Mouse (Mus musculus): Measurements from ENCODE around the gene Pde4d. TPM values are rescaled to one million over a fixed set of nuclear protein-coding genes. Genes with fewer than 3 reads are reported as not detected.

Pde4d gene
- total RNA-seq, 2 experiments from 2014 or later = 108 to 120 TPM

DNA sequence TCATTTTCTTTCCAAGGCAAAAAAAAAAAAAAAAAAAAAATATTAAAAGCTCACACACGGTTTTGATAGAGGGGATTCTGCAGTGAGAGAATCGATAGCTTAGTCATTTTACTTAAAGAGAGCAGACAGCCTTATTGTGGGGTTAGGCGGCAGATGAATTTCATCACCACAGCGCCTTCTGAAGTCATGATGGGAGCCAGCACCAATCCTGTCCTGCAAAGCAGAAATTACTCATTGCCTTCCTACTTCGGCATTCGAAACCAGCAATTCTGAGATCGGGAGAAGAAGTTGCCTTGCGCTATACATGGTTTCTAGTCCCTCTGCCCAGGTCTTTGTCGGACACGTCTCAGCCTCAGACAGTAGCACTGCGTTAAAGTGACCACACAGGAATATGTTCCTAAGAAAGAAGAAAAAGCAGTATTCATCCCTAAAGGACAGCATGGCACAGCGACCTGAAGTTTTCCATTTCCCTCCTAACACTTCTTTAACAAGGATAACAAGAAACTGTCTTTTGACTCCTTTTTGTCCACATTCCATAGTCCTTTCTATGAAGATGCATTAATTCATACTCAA lies 991.7 kb downstream of the Pde4d start:
- intact Hi-C loops (cut with DNase I) = loop anchor here (5.0 kb wide), 2 partner anchors 106 to 166 kb away; no protein-coding TSS in a partner anchor

DNA sequence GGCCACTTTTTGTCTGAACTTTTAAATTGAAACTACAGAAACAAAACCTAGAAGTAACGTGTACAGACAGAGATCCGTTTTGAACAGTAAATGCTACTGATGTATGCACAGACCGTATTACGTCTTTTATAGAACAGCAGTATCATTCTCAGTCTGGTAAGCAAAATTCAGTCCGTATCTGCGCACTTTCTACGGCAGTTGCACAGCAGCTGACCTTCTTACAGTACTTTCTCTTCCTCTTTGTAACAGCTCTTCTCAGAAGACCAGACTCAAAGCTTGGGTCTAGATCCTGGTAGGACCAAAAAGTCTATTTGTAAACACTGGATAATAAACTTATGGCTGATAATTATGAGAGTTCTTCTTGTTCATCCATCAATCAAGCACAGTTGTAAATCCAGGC lies 996.4 kb downstream of the Pde4d start:
- no peak for DNase-seq (ENCODE audit: extremely low spot score in 1 of 2, low spot score in 2 of 2)
- intact Hi-C loops (cut with DNase I) = no loop called here

More for the DNA sequence above, 991.7 kb downstream of the Pde4d start:
- DNase-seq (ENCODE audit: extremely low spot score in 1 of 2, low spot score in 2 of 2) = peak in 1 of 2 experiments; percentile 21

DNA sequence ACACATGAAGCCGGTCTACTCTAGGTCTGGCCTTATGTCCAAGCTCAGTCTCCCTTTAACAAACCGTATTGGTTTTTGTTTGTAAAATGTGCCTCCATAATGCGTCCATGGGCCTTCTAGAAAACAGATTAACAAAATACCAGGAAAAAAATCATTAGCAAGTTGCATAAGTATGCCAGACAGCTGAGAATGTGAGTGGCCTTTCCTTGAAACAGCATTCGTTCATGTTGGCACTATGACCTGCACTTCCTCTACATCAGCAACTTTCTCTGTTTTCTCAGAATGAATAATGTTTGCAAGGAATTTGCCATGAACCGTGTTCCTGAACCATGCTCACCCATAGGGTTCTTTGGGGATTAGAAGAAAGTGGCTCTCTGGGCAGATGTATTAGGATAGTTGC lies 998.4 kb downstream of the Pde4d start:
- DNase-seq (ENCODE audit: extremely low spot score in 1 of 2, low spot score in 2 of 2) = no peak
- intact Hi-C loops (cut with DNase I) = no loop called here

DNA sequence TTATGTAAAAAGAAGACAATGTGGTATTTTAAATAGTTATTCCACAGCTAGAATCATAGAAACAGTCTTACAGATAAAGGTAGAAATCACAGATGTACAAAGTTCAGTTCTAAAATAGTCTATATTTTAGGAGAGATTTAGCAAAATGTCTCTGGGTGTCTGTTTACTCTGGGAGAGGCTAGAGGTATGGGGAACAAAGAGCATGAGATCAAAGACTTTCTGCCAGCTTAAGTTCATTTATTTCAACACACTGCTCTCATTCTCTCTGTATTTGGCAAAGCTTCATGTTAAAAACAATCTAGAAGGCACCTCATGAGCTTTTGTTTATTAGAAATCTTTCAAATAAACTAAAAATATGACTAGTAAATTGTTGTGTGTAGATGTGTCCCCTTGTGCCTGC lies 1024.6 kb downstream of the Pde4d start:
- no peak for DNase-seq (ENCODE audit: extremely low spot score in 1 of 2, low spot score in 2 of 2)
- intact Hi-C loops (cut with DNase I) = no loop called here

DNA sequence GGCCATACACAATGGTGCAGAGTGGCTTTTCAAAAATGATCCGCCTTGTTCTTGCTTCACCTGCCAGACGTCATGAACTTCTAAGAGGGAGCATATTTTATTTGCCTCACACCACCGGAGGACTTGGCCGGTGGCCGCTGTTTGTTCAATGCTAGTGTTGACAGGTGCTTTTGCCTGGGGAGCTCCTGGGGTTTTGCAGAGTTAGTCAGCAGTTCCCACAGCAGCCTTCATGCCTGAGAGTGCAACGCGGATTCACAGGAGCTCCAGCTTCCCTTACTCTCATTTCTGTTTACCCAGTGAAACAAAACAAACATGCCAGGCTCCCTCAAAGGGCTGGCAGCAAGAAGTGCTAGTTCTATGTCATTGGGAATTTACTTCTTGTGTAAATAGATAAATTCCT lies 1031.7 kb downstream of the Pde4d start:
- intact Hi-C loops (cut with DNase I) = no loop called here
- peak in 1 of 2 experiments; percentile 41 for DNase-seq (ENCODE audit: extremely low spot score in 1 of 2, low spot score in 2 of 2)

DNA sequence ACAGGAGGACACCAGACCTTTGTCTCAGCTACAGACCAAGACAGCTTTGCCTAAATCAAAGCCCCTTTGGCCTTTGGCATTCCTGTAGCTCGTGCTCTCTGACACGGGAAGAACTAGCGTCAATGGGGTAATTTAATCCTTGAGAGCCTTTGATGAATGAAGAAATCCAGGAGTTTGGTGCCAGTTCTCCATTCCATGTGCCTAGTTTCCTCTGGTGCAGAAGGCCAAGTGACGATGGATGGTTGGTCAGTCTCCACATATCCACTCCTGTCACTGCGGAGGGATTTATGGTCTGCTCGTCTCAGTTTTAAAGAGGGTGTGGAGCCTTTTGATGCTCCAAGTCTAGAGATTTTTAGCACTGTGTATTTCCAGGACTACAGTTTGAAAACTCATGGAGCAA lies 1036.4 kb downstream of the Pde4d start:
- no peak for DNase-seq (ENCODE audit: extremely low spot score in 1 of 2, low spot score in 2 of 2)
- intact Hi-C loops (cut with DNase I) = no loop called here

DNA sequence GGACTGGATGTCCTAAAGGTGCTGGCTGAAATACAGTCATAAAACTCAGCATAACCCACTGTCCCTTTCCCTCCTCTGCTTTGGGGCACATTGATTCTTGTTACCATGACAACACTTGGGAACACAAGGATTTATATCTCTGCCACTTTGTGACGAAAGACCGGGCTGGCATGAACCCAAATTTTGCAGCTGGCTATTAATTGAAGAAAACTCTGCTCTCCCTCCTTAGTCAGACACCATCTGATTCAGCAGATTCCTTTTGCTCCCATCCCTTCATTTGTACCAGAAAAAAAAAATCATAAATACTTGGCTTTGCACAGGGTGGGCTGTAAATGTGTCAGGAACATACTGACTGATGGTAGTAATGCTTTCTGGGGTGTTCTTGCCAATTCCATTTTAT lies 1037.6 kb downstream of the Pde4d start:
- intact Hi-C loops (cut with DNase I) = no loop called here
- peak; percentile 31 to 47 for DNase-seq (ENCODE audit: extremely low spot score in 1 of 2, low spot score in 2 of 2)

DNA sequence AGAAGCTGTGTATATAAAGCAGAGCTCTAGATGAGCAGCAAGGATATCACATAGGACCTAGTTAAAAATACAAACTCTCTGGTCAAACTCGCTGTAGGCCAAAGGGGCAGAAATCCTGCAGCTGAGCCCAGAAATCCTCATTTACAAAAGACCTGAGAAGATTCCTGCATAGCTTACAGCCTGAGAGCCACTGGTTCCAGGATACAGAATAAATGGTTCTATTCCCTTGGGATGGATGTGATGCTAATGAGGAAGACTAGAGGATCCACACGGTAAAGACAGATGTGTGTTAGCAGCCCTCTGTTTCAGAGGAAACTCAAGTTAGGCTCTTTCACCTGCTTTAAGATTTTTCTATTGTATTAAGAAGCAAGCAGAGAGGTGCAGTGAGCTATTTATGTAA lies 1041.1 kb downstream of the Pde4d start:
- no peak for DNase-seq (ENCODE audit: extremely low spot score in 1 of 2, low spot score in 2 of 2)
- intact Hi-C loops (cut with DNase I) = no loop called here

DNA sequence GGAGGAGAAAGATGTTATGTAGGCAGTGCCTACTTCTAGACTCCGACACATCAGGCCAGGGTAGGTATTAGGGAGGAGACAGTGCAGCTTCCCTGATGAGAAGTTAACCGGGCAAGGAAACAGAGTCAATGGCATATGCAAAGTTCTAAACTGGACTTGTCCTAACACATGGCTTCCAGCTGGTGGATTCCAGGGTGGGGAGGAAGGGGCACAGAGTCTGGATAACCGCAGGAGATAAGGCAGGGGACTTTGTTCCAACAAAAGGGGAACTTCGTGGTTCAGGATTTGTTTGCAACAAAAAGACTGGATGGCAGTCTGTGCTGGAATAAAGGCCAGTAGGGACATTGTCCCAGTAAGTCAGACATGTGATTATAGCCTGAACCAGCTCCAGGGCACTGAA lies 1042.1 kb downstream of the Pde4d start:
- no peak for DNase-seq (ENCODE audit: extremely low spot score in 1 of 2, low spot score in 2 of 2)
- intact Hi-C loops (cut with DNase I) = no loop called here

DNA sequence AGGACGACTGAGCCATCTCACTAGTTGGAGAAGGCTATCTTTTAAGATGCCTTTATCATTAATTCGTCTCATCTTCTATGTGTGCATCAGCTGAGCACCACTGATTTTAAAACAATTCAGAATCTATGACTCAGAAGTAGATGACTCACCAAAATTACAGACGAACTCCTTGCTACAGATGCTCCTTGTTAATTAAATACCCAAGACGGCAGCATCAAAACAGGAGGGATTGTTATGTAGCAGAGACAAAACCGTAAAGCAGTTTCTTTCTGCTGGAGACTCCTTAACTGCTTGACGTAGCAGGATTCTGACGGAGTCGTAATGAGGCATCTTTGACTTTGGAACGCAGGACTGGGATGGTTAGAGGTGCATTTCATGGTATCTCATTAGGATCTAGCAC lies 1050.6 kb downstream of the Pde4d start:
- no peak for DNase-seq (ENCODE audit: extremely low spot score in 1 of 2, low spot score in 2 of 2)
- intact Hi-C loops (cut with DNase I) = no loop called here

DNA sequence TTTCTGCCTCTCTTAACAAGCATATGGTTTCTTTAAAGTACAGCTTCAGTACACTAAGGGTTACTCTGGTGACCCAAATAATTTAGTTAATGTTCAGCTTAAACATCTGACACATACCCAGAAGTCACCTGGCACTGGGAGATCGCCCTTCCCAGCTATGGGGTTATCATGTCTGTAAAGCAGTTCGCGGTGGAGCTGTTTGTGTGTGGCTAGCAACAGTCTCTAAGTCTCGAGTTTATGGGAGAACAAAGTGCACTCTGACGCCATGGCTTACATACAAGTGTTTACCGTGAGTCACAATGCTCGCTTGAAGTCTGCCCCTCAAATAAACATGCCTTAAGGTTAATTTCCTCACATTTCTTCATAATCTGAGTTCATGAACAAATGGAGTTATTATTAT lies 1053.0 kb downstream of the Pde4d start:
- intact Hi-C loops (cut with DNase I) = no loop called here
- no peak for DNase-seq (ENCODE audit: extremely low spot score in 1 of 2, low spot score in 2 of 2)

DNA sequence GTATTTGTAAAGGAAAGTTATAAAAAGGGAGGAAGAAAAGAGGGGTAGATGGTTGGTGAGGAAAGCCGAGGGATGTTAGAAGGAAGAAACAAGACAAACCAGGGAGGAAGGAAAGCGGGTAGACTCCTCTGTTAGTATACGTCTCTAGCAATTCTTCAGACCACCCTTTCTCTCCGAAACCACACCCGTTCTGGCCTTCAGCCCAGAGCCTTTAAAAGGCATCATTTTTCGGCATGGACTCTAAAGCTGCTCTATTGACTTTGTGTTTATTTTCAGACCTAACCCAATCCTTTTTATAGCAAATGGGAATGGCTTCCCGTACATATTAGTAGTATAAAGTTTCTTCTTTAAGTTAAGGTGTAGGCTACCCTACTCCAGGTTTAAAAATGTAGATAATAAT lies 1057.0 kb downstream of the Pde4d start:
- DNase-seq (ENCODE audit: extremely low spot score in 1 of 2, low spot score in 2 of 2) = no peak
- intact Hi-C loops (cut with DNase I) = no loop called here

DNA sequence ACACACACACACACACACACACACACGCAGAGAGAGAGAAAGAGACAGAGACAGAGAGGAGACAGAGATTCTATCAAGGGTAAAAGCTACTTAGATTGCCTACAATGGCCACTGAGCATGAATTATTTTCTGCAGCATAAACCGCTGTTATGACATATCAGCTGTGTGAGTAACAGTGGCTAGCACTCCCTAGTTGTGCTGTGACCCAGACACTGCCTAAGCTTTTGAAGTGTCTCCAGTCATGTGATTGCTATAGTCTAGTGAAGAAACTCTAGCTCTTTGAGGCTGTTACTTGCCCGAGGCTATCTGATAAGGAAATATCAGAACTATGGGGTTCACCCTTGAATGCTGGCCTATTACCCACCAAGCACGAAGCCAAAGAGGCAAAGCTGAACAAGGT lies 1058.7 kb downstream of the Pde4d start:
- intact Hi-C loops (cut with DNase I) = no loop called here
- no peak for DNase-seq (ENCODE audit: extremely low spot score in 1 of 2, low spot score in 2 of 2)

DNA sequence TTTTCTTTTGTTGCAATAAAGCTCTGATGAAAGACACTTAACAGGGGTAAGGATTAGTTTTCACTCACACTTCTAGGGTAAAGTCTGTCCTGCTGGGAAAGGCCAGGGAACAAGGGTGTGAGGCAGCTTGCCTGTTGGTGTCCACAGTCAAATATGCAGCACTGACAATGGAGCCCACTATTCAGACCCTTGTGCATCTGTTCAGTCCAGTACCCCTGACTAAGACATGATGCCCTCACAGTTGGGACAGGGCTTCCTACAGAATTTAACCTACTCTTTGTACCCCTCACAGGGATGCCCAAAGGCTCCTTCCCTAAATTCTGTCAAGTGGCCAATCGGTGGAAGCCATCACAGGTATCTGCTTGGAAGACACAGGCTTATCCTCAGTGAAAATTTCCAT lies 1068.4 kb downstream of the Pde4d start:
- no peak for DNase-seq (ENCODE audit: extremely low spot score in 1 of 2, low spot score in 2 of 2)
- intact Hi-C loops (cut with DNase I) = no loop called here

DNA sequence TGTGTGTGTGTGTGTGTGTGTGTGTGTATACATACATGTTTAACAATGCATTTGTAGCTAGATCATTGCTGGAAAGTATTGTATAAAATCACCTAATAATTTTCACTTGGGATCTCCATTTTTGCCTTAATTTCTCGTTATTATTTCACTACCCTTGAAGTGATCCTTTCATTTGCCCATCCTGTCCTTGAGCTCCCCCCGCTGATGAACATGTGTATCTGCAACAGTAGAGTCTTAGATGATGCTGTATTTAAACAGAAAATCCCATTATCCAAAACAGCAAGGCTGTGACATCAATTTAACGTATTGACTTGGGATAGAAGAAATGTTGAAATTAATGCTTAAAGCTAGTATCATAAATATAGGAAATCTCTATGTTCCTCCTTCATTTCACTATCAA lies 1069.7 kb downstream of the Pde4d start:
- no peak for DNase-seq (ENCODE audit: extremely low spot score in 1 of 2, low spot score in 2 of 2)
- intact Hi-C loops (cut with DNase I) = no loop called here

DNA sequence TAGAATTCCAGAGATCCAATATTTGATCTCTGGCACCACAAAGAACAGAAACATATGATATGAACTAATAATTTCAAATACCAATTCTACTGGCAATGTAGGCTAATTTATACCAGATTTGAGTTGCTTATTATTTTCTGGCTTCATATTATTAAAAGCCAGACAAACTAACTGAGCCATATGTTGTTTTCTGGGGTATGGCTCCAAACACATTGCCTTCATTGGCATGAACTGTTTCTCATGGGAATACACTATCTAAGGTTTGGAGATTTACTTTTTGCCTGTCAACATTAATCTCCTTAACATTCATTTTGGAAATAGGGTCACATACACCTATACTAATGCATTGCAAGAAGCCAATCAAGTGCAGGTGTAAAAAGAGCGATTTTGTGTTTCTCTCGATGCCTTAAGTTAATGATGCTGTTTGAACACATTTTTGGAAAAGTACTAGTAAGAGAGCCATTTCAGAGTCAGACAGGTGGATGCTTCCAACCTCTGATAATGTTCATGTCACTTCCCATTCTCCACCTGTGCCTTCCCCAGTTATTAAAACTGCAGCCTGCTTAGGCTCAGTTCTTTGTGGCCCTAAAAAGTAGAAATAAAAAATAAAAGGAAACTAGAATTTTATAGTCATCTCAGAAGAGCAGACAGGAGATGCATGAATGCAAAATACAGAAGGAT lies 1070.4 kb downstream of the Pde4d start:
- intact Hi-C loops (cut with DNase I) = no loop called here
- no peak for DNase-seq (ENCODE audit: extremely low spot score in 1 of 2, low spot score in 2 of 2)

DNA sequence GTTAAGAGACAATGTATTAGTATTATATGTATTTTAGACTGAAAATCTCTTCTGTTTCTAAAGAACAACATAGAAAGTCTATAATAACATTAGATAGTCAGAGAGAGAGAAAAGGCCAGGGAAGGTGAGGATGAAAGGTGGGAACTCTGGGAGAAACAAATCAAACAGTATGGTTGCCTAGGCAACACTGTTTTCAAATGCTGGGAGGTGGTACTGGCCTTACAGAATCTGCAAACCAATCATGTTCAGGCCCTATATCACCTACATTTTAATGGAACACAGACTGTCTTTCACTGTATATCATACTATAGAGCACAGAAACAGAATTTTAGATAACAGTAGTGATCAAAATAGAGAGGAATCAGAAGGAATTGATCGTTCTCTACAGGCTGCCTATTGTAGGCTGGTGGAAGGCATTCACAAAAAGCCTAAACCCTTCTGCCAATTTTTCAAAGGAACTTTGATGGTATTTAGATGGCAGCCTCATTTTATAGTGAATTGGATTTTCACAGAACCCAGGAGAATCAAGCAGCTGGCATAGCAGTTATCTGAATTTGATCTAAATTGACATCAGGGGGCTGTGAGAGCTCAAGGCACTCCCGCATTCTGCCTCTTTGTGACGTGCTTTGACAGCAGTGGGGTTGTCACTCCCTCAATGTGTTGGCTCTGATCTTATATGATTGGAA lies 1084.2 kb downstream of the Pde4d start:
- intact Hi-C loops (cut with DNase I) = no loop called here
- DNase-seq (ENCODE audit: extremely low spot score in 1 of 2, low spot score in 2 of 2) = no peak

DNA sequence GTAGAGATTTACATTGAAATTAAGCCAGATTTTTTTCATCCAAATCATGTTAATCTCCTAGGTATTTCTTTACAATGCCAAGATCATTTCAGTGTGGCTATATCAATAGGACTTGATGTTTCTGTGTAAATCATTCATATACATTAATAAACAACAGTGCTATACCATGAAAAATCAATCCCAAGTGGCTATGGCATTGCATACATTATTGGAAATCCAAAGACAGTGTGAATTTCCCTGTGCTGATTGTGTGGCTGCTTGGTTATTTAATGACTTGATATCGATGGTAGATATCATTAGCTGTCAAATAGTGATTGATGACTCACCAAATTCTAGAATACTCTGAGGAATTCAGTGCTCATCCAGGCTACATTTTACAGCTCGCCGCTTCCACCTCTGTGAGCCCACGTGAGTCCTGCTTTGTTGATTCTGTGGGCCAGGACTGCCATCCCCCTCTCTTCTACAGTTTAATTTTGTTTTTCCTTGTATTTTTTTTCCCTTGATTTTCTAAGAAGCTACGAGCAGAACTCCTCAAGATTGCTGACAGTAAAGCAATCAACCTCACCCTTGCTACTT lies 1085.0 kb downstream of the Pde4d start:
- intact Hi-C loops (cut with DNase I) = no loop called here
- DNase-seq (ENCODE audit: extremely low spot score in 1 of 2, low spot score in 2 of 2) = no peak

DNA sequence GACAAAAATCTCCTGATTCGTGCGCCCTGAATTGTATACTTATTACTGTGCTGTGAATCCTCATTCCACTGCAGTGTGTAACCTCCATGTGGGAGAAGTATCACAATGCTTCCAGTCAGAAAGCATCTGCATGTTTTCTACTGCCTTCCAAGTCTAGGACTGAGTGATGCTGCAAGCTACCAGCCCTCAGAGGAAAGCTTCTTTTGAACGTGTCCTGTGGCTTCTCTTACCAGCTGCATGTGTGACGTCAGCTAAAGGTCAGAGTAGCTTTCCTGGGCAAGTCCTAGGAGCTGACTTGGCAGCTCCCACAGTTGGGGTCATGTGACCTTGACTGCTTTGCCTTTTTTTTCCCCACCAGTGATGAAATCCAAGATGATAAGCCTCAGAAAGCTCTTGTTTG lies 1086.9 kb downstream of the Pde4d start:
- no peak for DNase-seq (ENCODE audit: extremely low spot score in 1 of 2, low spot score in 2 of 2)
- intact Hi-C loops (cut with DNase I) = no loop called here

DNA sequence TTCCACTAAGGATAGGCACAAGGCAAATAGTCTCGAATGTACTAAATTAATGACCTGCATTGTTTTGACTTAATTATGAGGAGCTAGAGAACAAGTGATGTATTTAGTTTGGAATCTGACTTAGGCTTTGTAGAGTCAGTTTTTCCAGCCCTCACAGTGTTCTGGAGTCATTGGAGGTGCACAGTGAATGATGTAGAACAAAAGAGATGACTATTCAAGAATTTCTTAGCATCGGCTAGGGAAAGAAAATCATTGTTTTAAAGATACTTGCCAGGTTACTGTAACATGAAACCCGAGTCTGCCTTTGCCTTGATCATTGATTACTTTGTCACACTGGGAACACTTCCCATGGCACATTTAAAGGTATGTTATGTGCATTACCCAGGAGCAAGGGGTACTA lies 1089.6 kb downstream of the Pde4d start:
- intact Hi-C loops (cut with DNase I) = no loop called here
- no peak for DNase-seq (ENCODE audit: extremely low spot score in 1 of 2, low spot score in 2 of 2)

Data from left cerebral cortex, postnatal 10 days (tissue).